Mouse (Mus musculus): Measurements from ENCODE around the gene Gm9639. TPM values are rescaled to one million over a fixed set of nuclear protein-coding genes. Genes with fewer than 3 reads are reported as not detected.
"Not testable (repeated sequence)": the region's sequence is repeated elsewhere in the genome, so short reads cannot be mapped to it uniquely, and the experiment has no call there.

Gene Gm9639
- polyA plus RNA-seq, 1 experiment from 2014 or later = not detected

- ATAC-seq (replicated peaks) = no peak
- H3K4me2 ChIP-seq = no peak overlapping the region
- H3K36me3 ChIP-seq (replicated peaks) = no peaks in the 10 kb centered on the region
- no peak overlapping the region for H3K4me3 ChIP-seq
- H3K9me3 ChIP-seq = no peaks in the 10 kb centered on the region
- H3K9ac ChIP-seq = no peak overlapping the region
- WGBS = 14% methylated on average over 3 of the region's 3 CpGs
- no peaks in the 10 kb centered on the region for H3K27me3 ChIP-seq (replicated peaks)
- H3K4me1 ChIP-seq = no peaks in the 10 kb centered on the region
- no peak overlapping the region for H3K27ac ChIP-seq
Measured at GRCm38 (mm10) chr10:77797677-77798076, 2.8 kb upstream of the Gm9639 start.

GRCm38 (mm10) chr10:77788621-77789020 is 6.3 kb downstream of the Gm9639 start:
- no peaks in the 10 kb centered on the region for H3K27me3 ChIP-seq (replicated peaks)
- H3K9ac ChIP-seq = no peak overlapping the region
- H3K36me3 ChIP-seq (replicated peaks) = no peaks in the 10 kb centered on the region
- 89% methylated on average over 2 of the region's 2 CpGs for WGBS
- H3K27ac ChIP-seq = no peak overlapping the region
- no peak overlapping the region for H3K4me2 ChIP-seq
- H3K4me1 ChIP-seq = no peaks in the 10 kb centered on the region
- no peaks in the 10 kb centered on the region for H3K9me3 ChIP-seq
- no peak overlapping the region for H3K4me3 ChIP-seq
- ATAC-seq (replicated peaks) = no peak

GRCm38 (mm10) chr10:77787876-77788275 is 7.0 kb downstream of the Gm9639 start, which contains the start of gene Gm7137:
Gm7137 (minus strand) TSS chr10:77788200.
- ATAC-seq (replicated peaks) = not testable (repeated sequence)
- 64% methylated on average over 1 of the region's 1 CpGs for WGBS

GRCm38 (mm10) chr10:77783396-77783795 is 11.5 kb downstream of the Gm9639 start:
- not testable (repeated sequence) for H3K9ac ChIP-seq; H3K27ac ChIP-seq; H3K9me3 ChIP-seq; H3K36me3 ChIP-seq (replicated peaks); H3K4me1 ChIP-seq; H3K27me3 ChIP-seq (replicated peaks); H3K4me2 ChIP-seq; H3K4me3 ChIP-seq; ATAC-seq (replicated peaks)
- 86% methylated on average over 2 of the region's 3 CpGs for WGBS

More at GRCm38 (mm10) chr10:77787876-77788275, 7.0 kb downstream of the Gm9639 start, which contains the start of gene Gm7137:
- H3K4me3 ChIP-seq; H3K9me3 ChIP-seq; H3K27me3 ChIP-seq (replicated peaks); H3K4me2 ChIP-seq; H3K4me1 ChIP-seq; H3K27ac ChIP-seq; H3K36me3 ChIP-seq (replicated peaks); H3K9ac ChIP-seq: not testable (repeated sequence)

- ATAC-seq (replicated peaks); H3K27ac ChIP-seq; H3K36me3 ChIP-seq (replicated peaks); H3K27me3 ChIP-seq (replicated peaks); H3K9ac ChIP-seq; H3K9me3 ChIP-seq; H3K4me1 ChIP-seq; H3K4me3 ChIP-seq; H3K4me2 ChIP-seq: not testable (repeated sequence)
- WGBS = 57% methylated on average over 1 of the region's 1 CpGs
Measured at GRCm38 (mm10) chr10:77782442-77782841, 12.4 kb downstream of the Gm9639 start, which contains the start of gene Gm3250. Gm3250 (minus strand) TSS chr10:77782542.

GRCm38 (mm10) chr10:77776844-77777243 is 18.0 kb downstream of the Gm9639 start, which contains the start of gene Gm7138:
Gm7138 (minus strand) TSS chr10:77776944.
- ATAC-seq (replicated peaks); H3K36me3 ChIP-seq (replicated peaks); H3K27ac ChIP-seq; H3K9me3 ChIP-seq; H3K4me1 ChIP-seq; H3K4me3 ChIP-seq; H3K4me2 ChIP-seq; H3K9ac ChIP-seq; H3K27me3 ChIP-seq (replicated peaks): not testable (repeated sequence)
- 62% methylated on average over 1 of the region's 1 CpGs for WGBS

GRCm38 (mm10) chr10:77772142-77772541 is 22.7 kb downstream of the Gm9639 start:
- H3K27ac ChIP-seq; H3K27me3 ChIP-seq (replicated peaks); H3K4me3 ChIP-seq; H3K4me2 ChIP-seq; H3K9me3 ChIP-seq; H3K4me1 ChIP-seq; H3K9ac ChIP-seq; ATAC-seq (replicated peaks); H3K36me3 ChIP-seq (replicated peaks): not testable (repeated sequence)
- WGBS = 100% methylated on average over 2 of the region's 3 CpGs

- H3K27me3 ChIP-seq (replicated peaks); ATAC-seq (replicated peaks); H3K9me3 ChIP-seq; H3K4me3 ChIP-seq; H3K4me1 ChIP-seq; H3K27ac ChIP-seq; H3K4me2 ChIP-seq; H3K36me3 ChIP-seq (replicated peaks); H3K9ac ChIP-seq: not testable (repeated sequence)
- 75% methylated on average over 1 of the region's 1 CpGs for WGBS
Measured at GRCm38 (mm10) chr10:77771225-77771624, 23.7 kb downstream of the Gm9639 start, which contains the start of gene Gm3238. Gm3238 (minus strand) TSS chr10:77771325.

- no peaks in the 10 kb centered on the region for H3K4me1 ChIP-seq
- no peak overlapping the region for H3K4me2 ChIP-seq
- H3K36me3 ChIP-seq (replicated peaks) = no peaks in the 10 kb centered on the region
- ATAC-seq (replicated peaks) = no peak
- H3K4me3 ChIP-seq = no peak overlapping the region
- H3K9ac ChIP-seq = no peak overlapping the region
- H3K27ac ChIP-seq = no peak overlapping the region
- H3K9me3 ChIP-seq = no peaks in the 10 kb centered on the region
- 83% methylated on average over 1 of the region's 1 CpGs for WGBS
- no peaks in the 10 kb centered on the region for H3K27me3 ChIP-seq (replicated peaks)
Measured at GRCm38 (mm10) chr10:77769727-77770126, 25.1 kb downstream of the Gm9639 start.

GRCm38 (mm10) chr10:77759582-77759981 is 35.3 kb downstream of the Gm9639 start, which contains the start of gene Gm3233:
Gm3233 (minus strand) TSS chr10:77759682.
- H3K9me3 ChIP-seq; H3K4me2 ChIP-seq; H3K4me1 ChIP-seq; H3K27ac ChIP-seq; ATAC-seq (replicated peaks); H3K9ac ChIP-seq; H3K27me3 ChIP-seq (replicated peaks); H3K36me3 ChIP-seq (replicated peaks); H3K4me3 ChIP-seq: not testable (repeated sequence)
- WGBS = 90% methylated on average over 1 of the region's 1 CpGs

GRCm38 (mm10) chr10:77753448-77753847 is 41.4 kb downstream of the Gm9639 start:
- Histone ChIP-seq H3K27me3 (replicated peaks) (no peaks in the 10 kb centered on the region), H3K4me1 (no peaks in the 10 kb centered on the region), H3K27ac (no peak overlapping the region), H3K9me3 (no peaks in the 10 kb centered on the region), H3K9ac (no peak overlapping the region), H3K36me3 (replicated peaks) (no peaks in the 10 kb centered on the region), H3K4me2 (no peak overlapping the region), H3K4me3 (no peak overlapping the region)
- no peak for ATAC-seq (replicated peaks)

- not testable (repeated sequence) for H3K9me3 ChIP-seq; H3K36me3 ChIP-seq (replicated peaks); H3K4me2 ChIP-seq; H3K27me3 ChIP-seq (replicated peaks); H3K9ac ChIP-seq; ATAC-seq (replicated peaks); H3K4me3 ChIP-seq; H3K4me1 ChIP-seq; H3K27ac ChIP-seq
- WGBS = 62% methylated on average over 3 of the region's 3 CpGs
Measured at GRCm38 (mm10) chr10:77752312-77752711, 42.6 kb downstream of the Gm9639 start.

GRCm38 (mm10) chr10:77751254-77751653 is 43.6 kb downstream of the Gm9639 start, which contains the start of gene Gm9736:
Gm9736 (minus strand) TSS chr10:77751354.
- H3K4me2 ChIP-seq; H3K4me3 ChIP-seq; H3K9me3 ChIP-seq; H3K9ac ChIP-seq; ATAC-seq (replicated peaks); H3K4me1 ChIP-seq; H3K36me3 ChIP-seq (replicated peaks); H3K27ac ChIP-seq; H3K27me3 ChIP-seq (replicated peaks): not testable (repeated sequence)
- 71% methylated on average over 1 of the region's 1 CpGs for WGBS
